Mouse (Mus musculus): ENCODE results near the gene Mitf.

- TF ChIP-seq CTCF (IDR thresholded peaks at IDR 0.05) (no peak), EP300 (IDR thresholded peaks at IDR 0.05) (no peak)
These were observed 178.8 kb downstream of the Mitf start for GRCm38 (mm10) chr6:97985658-97986057.

Data from lung, postnatal 0 days (tissue).